Mouse (Mus musculus) cortical plate, adult 2 months (tissue): ENCODE data around the gene Etv6. TPM values are rescaled to one million over a fixed set of nuclear protein-coding genes. Genes with fewer than 3 reads are reported as not detected.

ENCODE experiments used
- H3K27ac ChIP-seq: fragments of 200-500 bp; 2 replicates; pipeline ENCODE4 v1.5.1; 2012; ENCODE audit warnings: low read length, control low read depth, inconsistent platforms; ENCODE audit not compliant: insufficient read depth
- H3K4me1 ChIP-seq: fragments of 200-500 bp; 2 replicates; pipeline ENCODE4 v1.6.1; 2011; ENCODE audit warnings: low read length; ENCODE audit not compliant: control insufficient read depth, insufficient read depth
- H3K4me3 ChIP-seq: fragments of 200-500 bp; 2 replicates; pipeline ENCODE4 v1.5.1; 2011; ENCODE audit warnings: mild to moderate bottlenecking, low read length, control low read depth; ENCODE audit not compliant: insufficient read depth
- CTCF ChIP-seq: fragments of 200-500 bp; IDR thresholded peaks from 2 replicates; pipeline ENCODE4 v1.5.1; 2011; ENCODE audit warnings: mild to moderate bottlenecking, control low read depth, low read length; ENCODE audit not compliant: insufficient read depth; ENCODE audit errors: extremely low read depth
- POLR2A ChIP-seq: fragments of 200-500 bp; IDR thresholded peaks from 2 replicates; pipeline ENCODE4 v1.6.1; 2011; ENCODE audit warnings: mild to moderate bottlenecking, low read length, control low read depth; ENCODE audit not compliant: insufficient read depth; ENCODE audit errors: extremely low read depth
- polyA plus RNA-seq: library from polyadenylated mRNA; depleted of rRNA; stranded (reverse); fragments of >200 nt; gene quantifications from 2 replicates; pipeline ENCODE4 v1.2.3, GENCODE M21; 2012

Etv6 gene
- polyA plus RNA-seq, 1 experiment: 13.0 TPM

GRCm38 (mm10) chr6:134243546-134243945, 208.0 kb downstream of the Etv6 start:
- TF ChIP-seq CTCF (no peak), POLR2A (no peak)
- H3K4me1 ChIP-seq: no peaks in the 10 kb centered on the region
- peak overlapping the region; percentile 41; the same call in 1 of the 2 replicates for H3K27ac ChIP-seq
- no peak overlapping the region for H3K4me3 ChIP-seq

- Histone ChIP-seq H3K4me1 (no peaks in the 10 kb centered on the region), H3K27ac (no peak overlapping the region), H3K4me3 (no peak overlapping the region)
- TF ChIP-seq CTCF (no peak), POLR2A (no peak)
Measured at GRCm38 (mm10) chr6:134244071-134244470, 208.6 kb downstream of the Etv6 start.

- Histone ChIP-seq H3K27ac (no peak overlapping the region), H3K4me1 (no peaks in the 10 kb centered on the region)
- TF ChIP-seq POLR2A (no peak), CTCF (no peak)
Measured at GRCm38 (mm10) chr6:134246109-134246508, 210.6 kb downstream of the Etv6 start.

GRCm38 (mm10) chr6:134247324-134247723, 211.8 kb downstream of the Etv6 start:
- H3K27ac ChIP-seq: no peak overlapping the region
- H3K4me3 ChIP-seq: no peak overlapping the region
- H3K4me1 ChIP-seq: no peaks in the 10 kb centered on the region
- TF ChIP-seq POLR2A: no peak
- TF ChIP-seq CTCF: no peak

More at GRCm38 (mm10) chr6:134246109-134246508, 210.6 kb downstream of the Etv6 start:
- H3K4me3 ChIP-seq: no peak overlapping the region

- H3K27ac ChIP-seq: no peak overlapping the region
- no peaks in the 10 kb centered on the region for H3K4me1 ChIP-seq
- no peak overlapping the region for H3K4me3 ChIP-seq
- TF ChIP-seq CTCF (no peak), POLR2A (no peak)
Measured at GRCm38 (mm10) chr6:134248720-134249119, 213.2 kb downstream of the Etv6 start.

- Histone ChIP-seq H3K27ac (no peak overlapping the region), H3K4me3 (no peak overlapping the region), H3K4me1 (no peaks in the 10 kb centered on the region)
- no peak for TF ChIP-seq CTCF
- TF ChIP-seq POLR2A: no peak
Measured at GRCm38 (mm10) chr6:134250764-134251163, 215.3 kb downstream of the Etv6 start.

GRCm38 (mm10) chr6:134251364-134251763, 215.9 kb downstream of the Etv6 start:
- no peak overlapping the region for H3K4me3 ChIP-seq
- no peak for TF ChIP-seq CTCF
- TF ChIP-seq POLR2A: no peak
- H3K27ac ChIP-seq: no peak overlapping the region
- H3K4me1 ChIP-seq: no peaks in the 10 kb centered on the region

GRCm38 (mm10) chr6:134252081-134252755, 216.7 kb downstream of the Etv6 start:
- H3K4me3 ChIP-seq: no peak overlapping the region
- no peaks in the 10 kb centered on the region for H3K4me1 ChIP-seq
- no peak for TF ChIP-seq POLR2A
- TF ChIP-seq CTCF: no peak
- no peak overlapping the region for H3K27ac ChIP-seq

GRCm38 (mm10) chr6:134256369-134256768, 220.9 kb downstream of the Etv6 start:
- H3K4me1 ChIP-seq: no peaks in the 10 kb centered on the region
- TF ChIP-seq POLR2A (no peak), CTCF (no peak)
- no peak overlapping the region for H3K27ac ChIP-seq
- H3K4me3 ChIP-seq: no peak overlapping the region

GRCm38 (mm10) chr6:134259913-134260312, 224.4 kb downstream of the Etv6 start:
- H3K27ac ChIP-seq: no peak overlapping the region
- no peak overlapping the region for H3K4me3 ChIP-seq
- TF ChIP-seq POLR2A (no peak), CTCF (no peak)
- 0 out of 2 replicates have a peak, but pooled peaks cover 3% of the 10 kb centered on the region for H3K4me1 ChIP-seq

GRCm38 (mm10) chr6:134261904-134262303, 226.4 kb downstream of the Etv6 start:
- no peak overlapping the region for H3K4me3 ChIP-seq
- 0 out of 2 replicates have a peak, but pooled peaks cover 3% of the 10 kb centered on the region for H3K4me1 ChIP-seq
- no peak for TF ChIP-seq POLR2A
- no peak overlapping the region for H3K27ac ChIP-seq

- Histone ChIP-seq H3K4me1 (0 out of 2 replicates have a peak, but pooled peaks cover 3% of the 10 kb centered on the region), H3K27ac (no peak overlapping the region), H3K4me3 (no peak overlapping the region)
- TF ChIP-seq CTCF (no peak), POLR2A (no peak)
Measured at GRCm38 (mm10) chr6:134262383-134262782, 226.9 kb downstream of the Etv6 start.
